Mouse (Mus musculus) E14TG2a.4 (cell line): ENCODE measurements around the gene Upp2.

Source experiments
- CTCF ChIP-seq: conservative IDR thresholded peaks from 2 replicates; pipeline ENCODE4 v1.5.1; 2014; ENCODE audit warnings: low read length
- NANOG ChIP-seq: IDR thresholded peaks from 2 replicates; pipeline ENCODE4 v1.6.1; 2014; ENCODE audit warnings: borderline replicate concordance, low read length, mixed read lengths
- POU5F1 ChIP-seq: IDR thresholded peaks from 2 replicates; pipeline ENCODE4 v1.6.1; 2014; ENCODE audit warnings: low read length, borderline replicate concordance

- no peak for TF ChIP-seq CTCF
- TF ChIP-seq POU5F1, result no peak
- no peak for TF ChIP-seq NANOG
Observed at GRCm38 (mm10) chr2:58758081-58758480, 191.0 kb downstream of the Upp2 start.
